Mouse (Mus musculus) forebrain, embryonic 10.5 days (tissue): ENCODE results near the gene Tex30. TPM values are rescaled to one million over a fixed set of nuclear protein-coding genes. Genes with fewer than 3 reads are reported as not detected.

Source experiments
- DNase-seq: peaks from one replicate; pipeline ENCODE4 v3.0.0-alpha.2; 2017; ENCODE audit warnings: low spot score; ENCODE audit errors: extremely low spot score
- H3K27ac ChIP-seq: fragments of 300-500 bp; sonication (generic); 2 replicates; pipeline ENCODE4 v1.5.1; 2016; ENCODE audit warnings: mild to moderate bottlenecking
- H3K27me3 ChIP-seq: fragments of 300-500 bp; sonication (generic); 2 replicates; pipeline ENCODE4 v1.6.1; 2016; ENCODE audit warnings: mild to moderate bottlenecking; ENCODE audit not compliant: poor library complexity, severe bottlenecking
- H3K36me3 ChIP-seq: fragments of 300-500 bp; sonication (generic); replicated peaks from 2 replicates; pipeline ENCODE4 v1.6.1; 2016; ENCODE audit warnings: mild to moderate bottlenecking, moderate library complexity
- H3K4me1 ChIP-seq: fragments of 300-500 bp; sonication (generic); 2 replicates; pipeline ENCODE4 v1.6.1; 2016
- H3K4me3 ChIP-seq: fragments of 300-500 bp; sonication (generic); 2 replicates; pipeline ENCODE4 v1.5.1; 2016; ENCODE audit warnings: mild to moderate bottlenecking, moderate library complexity
- H3K9me3 ChIP-seq: fragments of 300-500 bp; sonication (generic); 2 replicates; pipeline ENCODE4 v1.6.1; 2016; ENCODE audit warnings: mild to moderate bottlenecking, moderate library complexity
- WGBS: fragments of 180-500 bp; shearing (Covaris S2); methylation state at CpG from one replicate; pipeline ENCODE4 v1.1.7; 2016; 5-methylcytosine and 5-hydroxymethylcytosine counted together
- polyA plus RNA-seq: library from polyadenylated mRNA; unstranded; fragments of >200 nt; fragmentation: Nextera tagmentation; extraction: Ambion mirVana; gene quantifications from 2 replicates; pipeline ENCODE4 v1.2.1, GENCODE M21; 2016

Tex30 gene
- polyA plus RNA-seq = 115 and 124 TPM in 2 replicates

GRCm38 (mm10) chr1:44102259-44102717 is at the start of gene Tex30:
Tex30 (minus strand) TSS chr1:44102441.
- Histone ChIP-seq H3K36me3 (peaks cover 49% of the 10 kb centered on the region), H3K9me3 (no peaks in the 10 kb centered on the region), H3K4me1 (peaks cover 18% of the 10 kb centered on the region), H3K27me3 (no peaks in the 10 kb centered on the region), H3K4me3 (peak within 1 kb of the TSS; percentile 81), H3K27ac (peak within 1 kb of the TSS; percentile 95)
- DNase-seq = peak; percentile 93
- WGBS = under 1% methylated on average over 55 of the region's 55 CpGs

GRCm38 (mm10) chr1:44148706-44149105 is 46.5 kb upstream of the Tex30 start:
- H3K4me1 ChIP-seq = peaks cover 13% of the 10 kb centered on the region
- peaks cover 21% of the 10 kb centered on the region for H3K36me3 ChIP-seq
- H3K27ac ChIP-seq = peak overlapping the region; percentile 97
- 57% methylated on average over 6 of the region's 6 CpGs for WGBS
- peak overlapping the region; percentile 84 for H3K4me3 ChIP-seq
- H3K27me3 ChIP-seq = no peaks in the 10 kb centered on the region
- DNase-seq = no peak
- H3K9me3 ChIP-seq = peaks cover 9% of the 10 kb centered on the region; the same call in 1 of the 2 replicates

- peaks cover 26% of the 10 kb centered on the region for H3K36me3 ChIP-seq
- peak within 1 kb of the TSS; percentile 97 for H3K27ac ChIP-seq
- H3K4me1 ChIP-seq = peaks cover 13% of the 10 kb centered on the region
- WGBS = under 1% methylated on average over 66 of the region's 66 CpGs
- peak within 1 kb of the TSS; percentile 84 for H3K4me3 ChIP-seq
- H3K27me3 ChIP-seq = no peaks in the 10 kb centered on the region
- peaks cover 5% of the 10 kb centered on the region; the same call in 1 of the 2 replicates for H3K9me3 ChIP-seq
- DNase-seq = peak; percentile 93
Measured at GRCm38 (mm10) chr1:44147563-44148381, 45.5 kb upstream of the Tex30 start, which contains the start of gene Ercc5. Ercc5 (plus strand) TSS chr1:44147744.

- H3K4me1 ChIP-seq = peaks cover 6% of the 10 kb centered on the region
- H3K27ac ChIP-seq = no peak overlapping the region
- H3K9me3 ChIP-seq = no peaks in the 10 kb centered on the region
- no peak for DNase-seq
- 92% methylated on average over 5 of the region's 5 CpGs for WGBS
- H3K4me3 ChIP-seq = no peak overlapping the region
- no peaks in the 10 kb centered on the region for H3K27me3 ChIP-seq
- peaks cover 63% of the 10 kb centered on the region for H3K36me3 ChIP-seq
Measured at GRCm38 (mm10) chr1:44142747-44143146, 40.5 kb upstream of the Tex30 start.

GRCm38 (mm10) chr1:44140232-44140631 is 38.0 kb upstream of the Tex30 start:
- WGBS = 90% methylated on average over 4 of the region's 4 CpGs
- no peak for DNase-seq
- Histone ChIP-seq H3K36me3 (peaks cover 77% of the 10 kb centered on the region), H3K27me3 (no peaks in the 10 kb centered on the region), H3K4me1 (no peaks in the 10 kb centered on the region), H3K4me3 (no peak overlapping the region), H3K27ac (no peak overlapping the region), H3K9me3 (no peaks in the 10 kb centered on the region)

GRCm38 (mm10) chr1:44129929-44130581 is 27.8 kb upstream of the Tex30 start:
- Histone ChIP-seq H3K27me3 (no peaks in the 10 kb centered on the region), H3K4me1 (no peaks in the 10 kb centered on the region), H3K4me3 (no peak overlapping the region), H3K9me3 (no peaks in the 10 kb centered on the region), H3K27ac (no peak overlapping the region), H3K36me3 (peaks cover 62% of the 10 kb centered on the region)
- DNase-seq = no peak
- WGBS = 95% methylated on average over 4 of the region's 4 CpGs

GRCm38 (mm10) chr1:44125590-44125989 is 23.3 kb upstream of the Tex30 start:
- DNase-seq = no peak
- WGBS = 97% methylated on average over 4 of the region's 4 CpGs
- no peak overlapping the region for H3K4me3 ChIP-seq
- no peaks in the 10 kb centered on the region for H3K9me3 ChIP-seq
- H3K27ac ChIP-seq = no peak overlapping the region
- peaks cover 75% of the 10 kb centered on the region for H3K36me3 ChIP-seq
- peaks cover 8% of the 10 kb centered on the region for H3K4me1 ChIP-seq
- H3K27me3 ChIP-seq = no peaks in the 10 kb centered on the region

GRCm38 (mm10) chr1:44122256-44122655 is 20.0 kb upstream of the Tex30 start:
- Histone ChIP-seq H3K4me1 (peaks cover 23% of the 10 kb centered on the region), H3K27me3 (no peaks in the 10 kb centered on the region), H3K27ac (no peak overlapping the region), H3K9me3 (no peaks in the 10 kb centered on the region), H3K4me3 (no peak overlapping the region), H3K36me3 (peaks cover 41% of the 10 kb centered on the region)
- WGBS = 89% methylated on average over 3 of the region's 3 CpGs
- no peak for DNase-seq

- Histone ChIP-seq H3K27me3 (no peaks in the 10 kb centered on the region), H3K4me1 (peaks cover 27% of the 10 kb centered on the region), H3K36me3 (peaks cover 47% of the 10 kb centered on the region), H3K27ac (peak overlapping the region; percentile 97), H3K4me3 (peak overlapping the region; percentile 80), H3K9me3 (no peaks in the 10 kb centered on the region)
- under 1% methylated on average over 6 of the region's 6 CpGs for WGBS
- DNase-seq = no peak
Measured at GRCm38 (mm10) chr1:44120074-44120406, 17.8 kb upstream of the Tex30 start.

- H3K9me3 ChIP-seq = no peaks in the 10 kb centered on the region
- peaks cover 47% of the 10 kb centered on the region for H3K36me3 ChIP-seq
- peak overlapping the region; percentile 97 for H3K27ac ChIP-seq
- DNase-seq = peak; percentile 82
- peak overlapping the region; percentile 80 for H3K4me3 ChIP-seq
- peaks cover 27% of the 10 kb centered on the region for H3K4me1 ChIP-seq
- under 1% methylated on average over 42 of the region's 43 CpGs for WGBS
- H3K27me3 ChIP-seq = no peaks in the 10 kb centered on the region
Measured at GRCm38 (mm10) chr1:44119201-44120073, 17.2 kb upstream of the Tex30 start.

GRCm38 (mm10) chr1:44118239-44119054 is 16.2 kb upstream of the Tex30 start, which contains the start of the genes Kdelc1 and Bivm:
Kdelc1 (minus strand) TSS chr1:44118808.
Bivm (plus strand) TSS chr1:44118957.
- Histone ChIP-seq H3K4me3 (peak within 1 kb of the TSS; percentile 80), H3K36me3 (peaks cover 47% of the 10 kb centered on the region), H3K9me3 (no peaks in the 10 kb centered on the region), H3K27me3 (no peaks in the 10 kb centered on the region), H3K27ac (peak within 1 kb of the TSS; percentile 97), H3K4me1 (peaks cover 27% of the 10 kb centered on the region)
- DNase-seq = peak; percentile 90
- under 1% methylated on average over 39 of the region's 39 CpGs for WGBS
